9 mouse cellular contexts compared by ENCODE assay signal in the genomic region with DNA sequence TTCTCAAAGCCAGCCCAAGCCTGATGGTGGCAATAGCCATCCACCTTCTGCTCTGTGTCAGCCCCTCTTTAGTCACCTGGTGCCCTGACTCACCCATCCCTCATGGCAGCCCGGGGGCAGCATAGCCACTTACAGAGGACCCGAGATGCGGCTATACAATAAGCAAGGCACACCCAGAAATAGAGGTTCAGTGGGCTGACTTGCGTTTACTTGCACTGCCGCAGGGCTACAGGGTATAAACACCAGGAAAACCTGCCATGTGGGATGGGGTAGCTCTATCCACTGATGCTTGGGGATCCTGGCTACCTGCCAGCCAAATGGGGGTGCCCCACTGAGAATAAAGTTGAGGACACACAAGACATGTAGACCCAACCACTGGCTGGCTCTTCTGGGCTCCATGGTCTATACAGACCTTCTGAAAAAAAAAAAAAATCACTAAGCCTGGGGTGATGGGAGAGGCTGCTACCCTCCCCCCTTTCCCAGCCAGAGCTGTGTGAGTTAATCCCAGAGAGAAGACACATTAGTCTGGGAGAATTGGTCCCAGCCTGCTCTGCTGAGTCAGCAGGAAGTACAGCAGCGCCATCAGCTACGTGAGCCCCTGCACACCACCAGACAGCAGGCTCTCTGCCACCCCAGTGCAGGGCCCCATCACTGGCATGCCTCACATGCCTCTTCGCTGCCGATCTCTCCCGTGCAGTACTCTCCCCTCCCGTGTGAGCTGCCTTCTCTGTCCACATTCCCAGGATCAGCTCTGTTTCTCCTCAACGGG. TPM values are rescaled to one million over a fixed set of nuclear protein-coding genes. Genes with fewer than 3 reads are reported as not detected.
A peak's percentile ranks its signal among the peaks of the same experiment; 100 is the strongest.
DNase-seq lines count a peak whose midpoint lies in the region; ATAC-seq lines count a peak whose summit lies in the region.
"Had no signal": no experiment of that assay in that cellular context is flagged by ENCODE, and none has a peak within 500 bp of the region (broad histone marks: within the 10 kb centered on the region; RNA-seq: fewer than 3 reads in every experiment).

No protein-coding gene starts in this region.

- peaks cover 13% of the 10 kb centered on the region for H3K4me1 ChIP-seq in forebrain, embryonic 12.5 days
- H3K4me1 ChIP-seq in limb, embryonic 13.5 days = peaks cover 28% of the 10 kb centered on the region

- no peaks in the 10 kb centered on the region for H3K36me3 ChIP-seq in forebrain, embryonic 12.5 days (replicated peaks)
- H3K36me3 ChIP-seq in limb, embryonic 13.5 days = no peaks in the 10 kb centered on the region

- no peak overlapping the region for H3K4me3 ChIP-seq in forebrain, embryonic 12.5 days (replicated peaks)
- no peak overlapping the region for H3K4me3 ChIP-seq in limb, embryonic 13.5 days

- H3K4me2 ChIP-seq in forebrain, embryonic 12.5 days = peak overlapping the region; percentile 27
- peak overlapping the region; percentile 44 for H3K4me2 ChIP-seq in limb, embryonic 13.5 days (replicated peaks)

- no peaks in the 10 kb centered on the region for H3K9me3 ChIP-seq in forebrain, embryonic 12.5 days
- H3K9me3 ChIP-seq in limb, embryonic 13.5 days = no peaks in the 10 kb centered on the region

- H3K9ac ChIP-seq in forebrain, embryonic 12.5 days = no peak overlapping the region
- H3K9ac ChIP-seq in limb, embryonic 13.5 days = no peak overlapping the region; the same call in 1 of the 2 replicates

- DNase-seq in left cerebral cortex, postnatal 4 days = peak; percentile 22
- no peak for DNase-seq in left cerebral cortex, adult 18-20 months (ENCODE audit: low spot score in 2 of 2)
- DNase-seq in retina, postnatal 1 day = peak; percentile 89
- no peak for DNase-seq in gastrocnemius, postnatal 4 days (ENCODE audit: low spot score in 2 of 2)
- no peak for DNase-seq in adrenal gland, adult (ENCODE audit: inconsistent age in 2 of 2, low spot score in 1 of 2)
- no peak for DNase-seq in kidney, adult 18-20 months
- DNase-seq: adrenal gland, postnatal 36 days had no signal

- H3K27ac ChIP-seq in forebrain, embryonic 12.5 days = peak overlapping the region; percentile 75
- peak overlapping the region; percentile 70 for H3K27ac ChIP-seq in limb, embryonic 13.5 days

- intact Hi-C loops in left cerebral cortex, postnatal 4 days (cut with DNase I) = no loop called here

- peak; percentile 66 for ATAC-seq in forebrain, embryonic 12.5 days (ENCODE audit: low FRiP score)
- ATAC-seq in limb, embryonic 13.5 days (ENCODE audit: low FRiP score, low read depth) = peak; percentile 77

- 52% methylated on average over 12 of the region's 12 CpGs for WGBS in forebrain, embryonic 12.5 days
- 31% methylated on average over 12 of the region's 12 CpGs for WGBS in limb, embryonic 13.5 days

- H3K27me3 ChIP-seq in forebrain, embryonic 12.5 days = peaks cover 4% of the 10 kb centered on the region; the same call in 1 of the 2 replicates
- no peaks in the 10 kb centered on the region for H3K27me3 ChIP-seq in limb, embryonic 13.5 days

RNA-seq across cellular contexts. Expression of a gene that starts 57.8 kb away (rescaled TPM):
- not detected for total RNA-seq in left cerebral cortex, postnatal 4 days (2021)
- not detected for total RNA-seq in left cerebral cortex, adult 18-20 months (2021)
- polyA plus RNA-seq in forebrain, embryonic 12.5 days (2016; fragmentation: Nextera tagmentation; extraction: Ambion mirVana) = not detected in 2 replicates
- polyA plus RNA-seq in limb, embryonic 13.5 days (2015; fragmentation: Nextera tagmentation; extraction: Ambion mirVana) = not detected in 2 replicates
- not detected for total RNA-seq in gastrocnemius, postnatal 4 days (2021)

Comparison
In these comparisons a context has a peak if more than half of its experiments do, and no peak if none do; other contexts are left out.
1. DNase-seq: peak in left cerebral cortex, postnatal 4 days (single experiment) and retina, postnatal 1 day (single experiment); none in left cerebral cortex, adult 18-20 months (0 of 2), gastrocnemius, postnatal 4 days (0 of 2), adrenal gland, adult (0 of 2) and kidney, adult 18-20 months (single experiment).